Mouse (Mus musculus) lung, adult 2 months (tissue): ENCODE results near the gene Exd2. TPM values are rescaled to one million over a fixed set of nuclear protein-coding genes. Genes with fewer than 3 reads are reported as not detected.

Source experiments
- DNase-seq: peaks from one replicate; pipeline ENCODE4 v3.0.0; 2022
- H3K4me1 ChIP-seq: fragments of 200-500 bp; 2 replicates; pipeline ENCODE4 v1.6.1; 2011; ENCODE audit warnings: low read length; ENCODE audit not compliant: control insufficient read depth, insufficient read depth
- H3K4me3 ChIP-seq: fragments of 200-500 bp; replicated peaks from 2 replicates; pipeline ENCODE3; 2011; ENCODE audit warnings: low read depth, mild to moderate bottlenecking, control low read depth, low read length; ENCODE audit errors: extremely low read depth
- CTCF ChIP-seq: fragments of 200-500 bp; IDR thresholded peaks from 2 replicates; pipeline ENCODE4 v1.5.1; 2011; ENCODE audit warnings: mild to moderate bottlenecking, low read length, control low read depth; ENCODE audit not compliant: insufficient read depth
- POLR2A ChIP-seq: fragments of 200-500 bp; IDR thresholded peaks from 2 replicates; pipeline ENCODE4 v1.6.1; 2011; ENCODE audit warnings: low read depth, mild to moderate bottlenecking, control low read depth, low read length, borderline replicate concordance; ENCODE audit errors: extremely low read depth
- WGBS: fragments of 180-500 bp; shearing (Covaris S2); methylation state at CpG from one replicate; pipeline ENCODE4 v1.1.7; 2018; 5-methylcytosine and 5-hydroxymethylcytosine counted together
- polyA plus RNA-seq: library from polyadenylated mRNA; depleted of rRNA; stranded (reverse); fragments of >200 nt; gene quantifications from 2 replicates; pipeline ENCODE4 v1.2.3, GENCODE M21; 2012

Exd2 gene
- polyA plus RNA-seq, 1 experiment: 15.3 TPM

DNA sequence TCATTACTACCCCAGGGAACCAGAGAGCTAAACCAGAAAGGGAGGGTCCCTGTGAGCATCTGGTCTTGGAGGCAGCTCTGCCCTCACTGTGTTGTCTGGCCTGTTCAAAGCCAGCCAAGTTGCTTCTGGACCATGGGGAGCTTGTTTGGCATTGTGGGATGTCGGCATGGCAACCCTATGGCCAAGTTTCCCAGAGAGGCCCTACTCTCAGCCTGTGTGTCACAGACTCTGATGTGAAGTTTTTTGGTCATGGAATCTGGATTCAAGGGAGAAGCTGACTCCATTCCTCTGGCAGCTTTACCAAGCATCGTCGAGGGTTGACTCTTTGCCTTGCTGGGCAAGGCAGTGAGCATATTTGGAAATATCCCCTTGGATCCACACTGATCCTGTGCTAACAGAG, 59.1 kb downstream of the Exd2 start:
- WGBS: 54% methylated on average over 3 of the region's 3 CpGs
- no peak overlapping the region for H3K4me3 ChIP-seq
- DNase-seq: no peak
- no peak for TF ChIP-seq CTCF
- no peak for TF ChIP-seq POLR2A
- H3K4me1 ChIP-seq: no peaks in the 10 kb centered on the region

DNA sequence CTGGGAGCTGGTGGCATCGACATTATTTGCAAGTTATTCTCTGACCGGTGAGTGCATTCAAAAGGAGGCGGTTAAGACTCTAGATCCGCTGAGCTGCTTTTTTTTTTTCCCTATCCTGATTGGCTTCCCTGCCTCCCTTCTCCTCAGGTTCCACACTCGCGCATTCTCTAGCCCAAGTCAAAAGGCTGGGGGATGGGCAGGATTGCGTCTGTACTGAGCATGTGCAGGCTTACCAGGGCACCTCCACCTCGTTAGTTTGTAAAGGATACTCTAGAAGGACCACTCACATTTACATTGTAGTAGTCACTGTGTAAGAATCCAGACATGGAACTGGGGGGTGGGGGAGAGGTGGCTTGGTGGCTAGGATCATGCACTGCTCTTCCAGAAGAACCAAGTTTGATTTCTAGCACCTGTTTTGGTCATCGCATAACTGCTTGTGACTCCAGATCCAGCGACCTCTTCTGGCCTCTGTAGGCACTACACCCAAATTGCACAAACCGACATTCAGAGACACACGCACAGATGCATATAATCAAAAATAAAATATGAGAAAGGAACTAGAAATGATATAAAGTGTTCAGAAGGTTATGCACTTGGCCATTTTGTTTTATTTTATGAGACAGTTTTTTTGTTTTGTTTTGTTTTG, 61.5 kb downstream of the Exd2 start:
- TF ChIP-seq POLR2A (no peak), CTCF (no peak)
- 44% methylated on average over 12 of the region's 12 CpGs for WGBS
- Histone ChIP-seq H3K4me1 (no peaks in the 10 kb centered on the region), H3K4me3 (no peak overlapping the region)
- DNase-seq: no peak

DNA sequence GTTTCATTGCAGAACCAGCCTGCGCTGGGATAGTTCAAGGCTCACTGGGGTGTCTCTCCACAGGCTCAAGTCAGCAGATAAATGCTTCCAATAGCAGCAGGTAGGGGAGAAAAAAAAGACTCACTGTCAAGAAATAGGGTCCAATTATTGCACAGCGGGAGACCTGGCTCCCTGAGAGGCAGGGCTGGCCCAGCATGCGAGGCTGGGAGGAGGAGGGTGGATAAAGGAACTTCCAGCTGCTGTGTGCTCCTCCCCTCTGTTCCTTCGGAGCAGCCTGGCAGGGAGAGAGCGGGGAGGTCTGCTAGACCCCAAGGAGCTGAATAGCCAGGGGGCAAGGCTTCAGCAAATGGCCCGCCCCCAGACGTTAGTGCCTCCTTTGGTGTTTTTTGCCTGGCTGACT, 62.6 kb downstream of the Exd2 start:
- no peaks in the 10 kb centered on the region for H3K4me1 ChIP-seq
- DNase-seq: no peak
- no peak for TF ChIP-seq CTCF
- no peak for TF ChIP-seq POLR2A
- 43% methylated on average over 7 of the region's 7 CpGs for WGBS
- no peak overlapping the region for H3K4me3 ChIP-seq

DNA sequence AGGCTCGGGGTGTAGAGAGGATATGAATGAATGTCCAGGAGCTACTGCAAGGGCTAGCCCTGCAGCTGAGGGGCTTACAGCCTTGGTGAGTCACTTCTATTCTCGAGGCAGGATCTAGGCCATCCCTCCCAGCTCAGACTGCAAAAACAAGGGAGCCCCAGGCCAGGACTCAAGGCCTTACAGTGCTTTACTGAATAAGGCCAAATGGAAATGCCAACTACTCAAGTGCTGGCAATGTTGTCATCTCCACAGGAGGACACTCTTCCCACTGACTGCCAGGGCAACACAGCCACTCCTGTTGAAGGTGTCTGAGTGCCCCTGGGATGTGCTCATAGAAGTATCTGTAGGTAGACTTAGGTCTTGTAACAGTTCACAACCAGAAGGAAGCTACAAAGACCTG, 63.6 kb downstream of the Exd2 start:
- DNase-seq: no peak
- 59% methylated on average over 2 of the region's 2 CpGs for WGBS
- H3K4me1 ChIP-seq: no peaks in the 10 kb centered on the region
- TF ChIP-seq CTCF: no peak
- no peak for TF ChIP-seq POLR2A
- no peak overlapping the region for H3K4me3 ChIP-seq

DNA sequence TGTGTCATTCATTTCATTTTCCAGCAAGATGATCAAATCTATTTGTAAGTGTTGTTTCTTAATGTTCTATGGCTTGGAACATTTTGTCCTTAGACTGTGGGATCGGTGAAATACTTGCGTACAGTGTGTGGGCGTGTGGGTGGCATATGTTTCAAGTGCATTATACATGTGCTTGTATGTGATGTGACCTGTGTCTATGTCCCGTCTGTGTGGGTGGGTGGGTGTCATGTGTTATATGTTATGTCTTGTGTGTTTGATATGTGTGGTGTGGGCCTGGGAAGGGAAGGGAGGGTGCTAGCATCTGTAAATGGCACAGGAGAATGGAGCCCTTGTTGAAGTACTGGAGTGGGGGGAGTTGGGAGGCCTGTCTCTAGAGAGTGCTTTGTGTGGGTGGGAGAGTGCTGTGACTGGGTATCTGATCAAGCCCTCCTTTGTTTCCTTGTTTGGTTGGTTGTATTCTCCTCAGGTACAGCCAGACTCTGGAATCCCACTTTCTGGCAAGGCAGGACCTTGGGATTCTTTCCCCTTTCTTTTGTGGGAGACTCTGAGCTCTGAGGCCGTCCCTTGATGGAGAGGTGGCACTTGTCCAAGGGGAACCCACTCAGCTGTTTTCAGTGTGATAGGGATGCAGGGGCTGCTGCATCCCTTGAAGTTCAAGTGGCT, 65.0 kb downstream of the Exd2 start:
- no peak for DNase-seq
- TF ChIP-seq CTCF (no peak), POLR2A (no peak)
- H3K4me3 ChIP-seq: no peak overlapping the region
- no peaks in the 10 kb centered on the region for H3K4me1 ChIP-seq
- 74% methylated on average over 5 of the region's 5 CpGs for WGBS

DNA sequence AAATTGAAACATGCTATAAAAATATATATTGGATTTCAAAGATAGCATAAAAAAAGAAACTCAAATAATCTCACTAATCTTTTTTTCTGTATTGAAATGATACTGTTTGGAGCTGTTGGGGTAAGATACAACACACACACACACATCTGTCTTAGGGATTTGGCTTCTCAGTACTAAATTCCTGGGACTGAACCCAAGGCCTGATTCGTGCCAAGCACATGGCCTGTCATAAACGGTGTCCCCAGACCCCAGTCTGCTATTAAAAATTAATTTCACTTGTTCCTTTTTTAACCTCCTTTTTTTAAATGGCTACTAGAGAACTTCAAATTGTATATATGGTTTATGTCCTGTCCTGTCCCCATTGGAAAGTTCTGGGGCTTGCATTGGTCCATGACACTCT, 67.2 kb downstream of the Exd2 start:
- DNase-seq: no peak
- Histone ChIP-seq H3K4me3 (no peak overlapping the region), H3K4me1 (no peaks in the 10 kb centered on the region)
- WGBS: 51% methylated on average over 2 of the region's 2 CpGs
- TF ChIP-seq CTCF (no peak), POLR2A (no peak)

DNA sequence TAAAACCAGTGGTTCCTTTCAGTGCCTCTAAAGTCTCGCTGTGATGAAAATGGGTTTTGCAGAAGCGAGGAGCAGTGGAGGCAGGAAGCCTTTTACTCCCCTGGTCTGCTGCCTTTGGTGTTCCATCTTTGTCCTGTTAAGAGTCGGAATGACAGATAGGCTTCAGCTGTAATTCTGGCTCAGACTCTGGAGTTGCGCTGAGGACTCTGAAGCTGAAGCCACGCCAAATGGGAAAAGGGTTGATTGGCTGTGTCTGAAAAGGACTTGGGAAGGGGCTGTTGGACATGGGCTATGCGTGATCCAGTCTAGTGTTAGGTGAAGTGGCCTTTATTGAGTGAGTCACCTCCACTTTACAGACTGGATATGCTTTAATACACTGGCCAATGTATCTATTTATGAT, 67.7 kb downstream of the Exd2 start:
- DNase-seq: no peak
- H3K4me3 ChIP-seq: no peak overlapping the region
- WGBS: 59% methylated on average over 6 of the region's 6 CpGs
- no peaks in the 10 kb centered on the region for H3K4me1 ChIP-seq
- TF ChIP-seq POLR2A (no peak), CTCF (no peak)

DNA sequence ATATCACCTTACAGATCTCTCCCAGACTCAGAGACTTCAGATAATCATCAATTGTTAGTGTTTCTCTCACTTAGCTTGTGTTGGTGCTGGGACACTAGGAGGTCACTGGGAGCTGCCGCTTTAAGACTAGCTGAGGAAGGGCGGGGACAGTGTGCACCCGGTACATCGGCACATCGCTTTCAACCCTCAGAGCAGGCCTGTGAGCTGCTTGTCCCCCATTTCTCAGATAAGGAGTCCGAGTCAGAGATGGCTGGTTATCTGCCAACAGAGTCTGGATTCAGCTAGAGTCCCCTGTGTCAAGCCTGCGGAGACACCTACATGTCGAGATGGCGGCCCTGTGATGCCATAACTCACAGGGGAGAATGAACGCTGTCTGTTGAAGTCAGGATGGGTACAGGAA, 68.7 kb downstream of the Exd2 start:
- TF ChIP-seq POLR2A (no peak), CTCF (no peak)
- no peaks in the 10 kb centered on the region for H3K4me1 ChIP-seq
- DNase-seq: no peak
- H3K4me3 ChIP-seq: no peak overlapping the region
- WGBS: 65% methylated on average over 10 of the region's 10 CpGs

DNA sequence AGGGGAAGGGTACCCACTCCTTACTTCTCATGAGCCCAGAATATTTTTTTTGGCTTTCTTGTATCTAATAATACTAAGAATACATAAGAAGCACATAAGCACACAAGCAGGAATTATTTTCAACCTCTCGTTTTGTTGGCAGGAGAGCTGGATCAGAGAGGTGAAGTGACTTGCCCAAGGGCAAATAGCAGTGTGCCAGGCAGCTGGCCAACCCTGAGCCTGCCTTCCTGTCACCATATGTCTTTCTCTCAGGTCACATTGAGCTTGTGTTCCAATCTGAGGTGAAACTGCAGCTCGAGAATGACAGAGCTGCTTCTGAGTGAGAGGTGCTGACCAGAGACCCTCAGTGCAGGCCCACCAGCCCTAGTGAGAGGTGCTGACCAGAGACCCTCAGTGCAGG, 71.0 kb downstream of the Exd2 start:
- DNase-seq: no peak
- 63% methylated on average over 2 of the region's 2 CpGs for WGBS
- Histone ChIP-seq H3K4me1 (no peaks in the 10 kb centered on the region), H3K4me3 (no peak overlapping the region)
- TF ChIP-seq POLR2A (no peak), CTCF (no peak)

DNA sequence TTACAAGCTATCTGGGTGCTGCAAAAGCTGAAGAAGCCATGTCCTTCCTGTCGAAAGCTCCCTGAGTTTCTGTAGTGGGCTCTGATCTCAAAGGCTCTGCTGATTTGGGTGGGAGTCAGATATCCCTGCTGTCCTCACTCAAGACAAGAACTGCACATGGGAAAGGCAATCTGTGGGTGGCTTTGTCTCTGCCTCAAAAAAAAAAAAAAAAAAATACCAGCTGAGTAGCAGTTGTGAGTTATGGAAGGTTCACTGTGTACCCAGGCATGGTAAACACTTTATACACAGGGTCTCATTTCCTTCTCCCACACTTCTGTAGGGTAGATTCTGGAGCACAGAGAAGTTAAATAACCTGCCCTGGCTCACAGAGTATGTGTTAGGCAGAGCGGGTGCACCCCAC, 74.4 kb downstream of the Exd2 start:
- no peak for DNase-seq
- H3K4me3 ChIP-seq: no peak overlapping the region
- TF ChIP-seq CTCF (no peak), POLR2A (no peak)
- no peaks in the 10 kb centered on the region for H3K4me1 ChIP-seq
- 86% methylated on average over 2 of the region's 2 CpGs for WGBS
